Mouse (Mus musculus) heart, postnatal 36 days (tissue): ENCODE data around the gene Fbxo11. TPM values are rescaled to one million over a fixed set of nuclear protein-coding genes. Genes with fewer than 3 reads are reported as not detected.
"Not testable (repeated sequence)": the region's sequence is repeated elsewhere in the genome, so short reads cannot be mapped to it uniquely, and the experiment has no call there.

Experiments used
- DNase-seq, 2 experiments: peaks; one replicate each; pipeline ENCODE4 v3.0.0; 2021 to 2022
- intact Hi-C: fragments of 180-260 bp; cut with DNase I; formaldehyde crosslinking; loops from one replicate; pipeline ENCODE4 v1.15.1; 2025
- total RNA-seq, 2 experiments: library from RNA; stranded (reverse); gene quantifications; 2 replicates each; pipeline ENCODE4 v1.2.3; 2021

The Fbxo11 gene
- total RNA-seq, 2 experiments from 2014 or later, result 34.4 to 42.4 TPM

DNA sequence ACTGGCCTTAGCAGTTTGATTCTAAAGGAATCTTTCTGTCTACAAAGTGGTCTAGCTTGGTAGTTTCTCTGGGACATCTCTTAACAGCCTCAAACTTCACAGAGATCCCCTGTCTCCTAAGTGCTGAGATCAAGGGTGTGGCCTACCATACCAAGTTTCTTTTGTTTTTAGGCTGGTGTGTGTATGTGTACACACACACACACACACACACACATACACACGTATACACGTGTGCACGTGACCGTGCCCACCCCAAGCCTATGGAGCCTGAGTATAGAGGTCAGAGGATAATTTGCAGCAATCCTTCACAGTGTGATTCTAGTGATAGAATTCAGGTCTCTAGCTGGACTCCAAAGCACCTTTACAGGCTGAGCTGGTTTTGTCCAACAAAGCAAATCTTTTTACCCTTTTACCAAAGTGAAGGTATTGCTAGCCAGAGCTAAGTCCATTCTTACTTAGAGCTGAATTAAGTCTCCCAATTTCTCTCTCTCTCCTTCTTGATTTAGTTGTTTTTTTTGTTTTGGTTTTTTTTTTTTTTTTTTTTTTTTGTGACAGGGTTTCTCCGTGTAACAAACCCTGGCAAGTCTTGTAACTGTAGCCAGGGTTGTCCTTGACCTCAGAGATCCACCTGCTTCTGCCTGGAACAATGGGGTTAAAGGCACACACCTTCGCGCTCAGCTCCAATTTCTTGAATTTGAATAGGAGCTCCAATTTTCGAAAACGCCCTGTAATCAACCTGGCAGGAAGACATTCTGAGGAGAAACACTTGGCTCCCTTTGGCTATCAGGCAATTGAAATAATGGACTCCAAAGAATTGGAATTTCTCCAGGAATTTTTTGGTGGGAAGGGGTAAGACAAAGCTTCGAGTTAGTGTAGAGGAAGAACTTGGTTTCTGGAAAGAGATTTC, 91.6 kb downstream of the Fbxo11 start:
- DNase-seq, result no peak
- intact Hi-C loops, result no loop called here

DNA sequence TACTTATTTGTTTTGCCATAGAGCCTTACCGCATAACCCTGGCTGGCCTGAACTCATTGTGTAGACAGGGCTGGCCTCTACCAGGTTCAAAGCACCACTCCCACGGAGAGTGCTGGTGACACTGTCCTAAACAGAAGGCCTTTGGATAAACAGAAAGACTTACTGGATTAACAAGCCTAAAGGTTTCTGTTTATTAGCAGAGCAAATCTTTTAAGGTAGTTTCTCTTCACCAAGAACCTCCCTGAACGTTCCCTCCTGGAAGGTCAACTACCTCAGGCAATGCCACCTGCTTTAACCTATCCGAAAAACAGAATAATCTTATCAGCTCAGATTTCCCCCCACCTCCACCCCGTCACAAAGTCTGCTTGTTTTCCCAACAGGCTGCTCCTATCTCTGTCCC, 92.2 kb downstream of the Fbxo11 start:
- intact Hi-C loops, result no loop called here
- no peak for DNase-seq

- DNase-seq, intact Hi-C loops: not testable (repeated sequence)
Measured at GRCm38 (mm10) chr17:87971696-87972591, 93.1 kb downstream of the Fbxo11 start.

DNA sequence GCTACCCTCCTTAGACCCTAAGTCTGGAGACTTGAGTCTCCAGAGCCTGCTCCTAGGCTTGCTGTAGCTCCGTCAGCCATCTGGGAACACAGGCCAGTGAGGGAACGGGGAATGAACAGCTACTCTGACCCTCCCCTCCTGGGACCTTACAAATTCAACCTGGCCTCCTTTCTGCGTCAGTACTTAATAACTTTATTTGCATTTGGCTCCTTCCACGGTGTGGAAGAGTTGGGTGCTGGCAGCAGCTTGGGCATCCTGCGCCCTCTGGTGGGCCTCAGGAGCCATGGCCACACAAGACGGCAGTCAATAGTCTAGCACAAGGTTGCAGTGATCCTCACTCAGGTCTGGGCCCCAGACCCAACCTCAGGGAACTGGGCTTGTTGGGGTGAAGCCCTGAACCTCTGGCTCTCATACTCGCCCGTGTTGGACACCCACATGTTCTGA, 96.6 kb downstream of the Fbxo11 start:
- DNase-seq, intact Hi-C loops: not testable (repeated sequence)

DNA sequence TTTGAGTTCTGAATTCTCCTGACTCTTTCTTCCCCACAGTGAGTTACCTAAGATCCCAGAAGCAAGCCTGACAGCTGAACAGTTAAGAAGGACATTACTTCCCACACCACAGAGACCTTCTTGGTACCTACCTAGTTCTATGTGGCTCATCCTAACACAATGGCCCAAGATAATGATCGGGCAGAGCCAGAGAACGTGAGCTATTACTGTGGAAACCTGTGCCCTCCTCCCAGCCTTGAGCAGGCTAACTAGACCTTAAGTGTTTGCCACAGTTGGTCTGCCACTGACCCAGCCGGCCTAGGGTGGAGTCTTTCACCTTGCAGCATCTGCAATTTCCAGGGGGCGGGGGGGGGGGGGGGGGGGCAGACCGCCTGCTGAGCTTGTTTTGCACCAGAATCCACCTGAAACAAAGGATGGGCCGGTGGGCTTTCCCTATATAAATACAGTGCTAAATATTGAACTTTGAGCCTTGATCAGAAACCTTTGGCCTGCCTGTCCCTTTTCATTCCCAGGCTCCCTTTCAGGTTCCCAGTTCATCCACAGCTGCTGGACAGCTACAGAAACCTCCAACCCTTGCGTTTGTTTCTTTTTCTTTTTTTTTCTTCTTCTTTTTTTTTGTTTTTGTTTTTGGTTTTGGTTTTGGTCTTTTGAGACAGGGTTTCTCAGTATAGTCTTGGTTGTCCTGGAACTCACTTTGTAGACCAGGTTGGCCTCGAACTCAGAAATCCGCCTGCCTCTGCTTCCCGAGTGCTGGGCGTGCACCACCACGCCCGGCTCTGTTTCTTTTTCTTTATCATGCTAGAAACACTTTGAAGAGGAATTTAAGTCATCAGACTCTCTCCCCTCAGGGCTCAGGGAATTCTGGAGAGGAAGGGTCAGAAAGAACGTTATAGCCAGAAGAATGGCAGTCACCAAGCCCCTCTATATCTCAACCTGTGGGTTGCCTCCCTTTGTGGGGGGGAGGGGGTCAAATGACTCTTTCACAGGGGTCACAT, 101.7 kb downstream of the Fbxo11 start:
- no peak for DNase-seq
- intact Hi-C loops, result no loop called here

DNA sequence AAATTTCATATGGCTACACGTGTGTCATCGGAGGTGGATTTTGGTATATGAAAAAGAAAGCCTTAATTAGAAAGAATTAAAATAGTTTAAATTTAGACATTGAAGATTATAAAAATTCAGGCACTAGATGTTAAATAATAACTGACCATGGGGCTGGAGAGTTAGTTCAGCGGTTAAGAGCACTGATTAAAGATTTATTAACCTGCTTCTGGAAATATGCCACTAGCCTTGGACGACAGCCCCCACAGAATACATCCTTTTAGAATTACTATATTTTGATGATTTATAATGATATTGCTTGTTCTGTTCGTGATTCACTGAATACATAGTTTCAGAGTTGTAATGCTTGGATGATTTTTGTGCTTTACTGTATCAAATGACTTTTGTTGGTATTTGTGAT, 105.2 kb downstream of the Fbxo11 start:
- DNase-seq, intact Hi-C loops: not testable (repeated sequence)

DNA sequence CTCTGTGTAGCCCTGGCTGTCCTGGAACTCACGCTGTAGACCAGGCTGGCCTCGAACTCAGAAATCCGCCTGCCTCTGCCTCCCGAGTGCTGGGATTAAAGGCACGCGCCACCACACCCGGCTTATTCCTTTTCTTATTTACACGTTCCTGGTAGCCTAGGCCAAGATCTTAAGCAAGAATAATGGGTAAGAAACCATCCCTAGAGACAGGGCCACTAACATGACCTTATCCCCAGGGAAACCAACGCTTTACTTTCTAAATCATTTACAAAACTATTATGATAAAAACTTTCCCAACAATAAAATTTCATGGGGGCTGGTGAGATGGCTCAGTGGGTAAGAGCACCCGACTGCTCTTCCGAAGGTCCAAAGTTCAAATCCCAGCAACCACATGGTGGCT, 105.7 kb downstream of the Fbxo11 start:
- DNase-seq, intact Hi-C loops: not testable (repeated sequence)

DNA sequence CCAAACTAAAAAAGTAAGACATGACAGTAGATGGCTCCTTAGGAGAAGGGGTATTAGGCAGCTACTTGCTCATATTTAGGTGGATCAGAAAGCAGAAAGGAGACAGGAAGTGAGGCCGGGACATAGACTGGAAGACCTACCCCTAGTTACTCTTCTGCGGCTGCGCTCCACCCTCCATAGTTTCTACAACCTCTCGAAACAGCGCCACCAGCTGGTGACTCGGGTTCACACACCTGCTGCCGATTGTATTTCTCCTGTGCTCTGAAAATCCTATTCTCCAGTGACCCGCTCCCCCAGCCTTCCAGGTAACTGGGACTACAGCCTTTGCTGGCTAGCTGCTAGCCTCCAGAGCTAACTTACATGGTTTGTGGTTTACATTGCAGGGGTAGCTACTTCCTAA, 106.8 kb downstream of the Fbxo11 start:
- DNase-seq, result no peak
- intact Hi-C loops, result no loop called here

- intact Hi-C loops, result no loop called here
- no peak for DNase-seq
Measured at GRCm38 (mm10) chr17:87957096-87957840, 107.8 kb downstream of the Fbxo11 start.

GRCm38 (mm10) chr17:87954618-87955124, 110.4 kb downstream of the Fbxo11 start:
- DNase-seq, intact Hi-C loops: not testable (repeated sequence)

GRCm38 (mm10) chr17:87948965-87949584, 116.0 kb downstream of the Fbxo11 start:
- intact Hi-C loops, result loop anchor here (1.0 to 2.0 kb wide), 2 partner anchors 72 to 257 kb away; no protein-coding TSS in a partner anchor
- peak; percentile 73 to 83 for DNase-seq

Other genes starting within 250 kb of the Fbxo11 start
- gene Rpl36-ps4, start 144.3 kb downstream of the Fbxo11 start, total RNA-seq, result not detected
- 10 to 100 TPM in 1 of 2 experiments, 1 to 10 TPM in 1; 7.9 to 11.0 TPM for gene Msh6, start 90.2 kb downstream of the Fbxo11 start, total RNA-seq